Mouse (Mus musculus) stomach, postnatal 0 days (tissue): ENCODE data around the gene Pnkp.

ENCODE experiments used
- CTCF ChIP-seq: IDR thresholded peaks from 2 replicates; pipeline ENCODE4 v1.5.1; 2016; ENCODE audit warnings: antibody characterized with exemption, low read depth, mild to moderate bottlenecking, moderate library complexity
- EP300 ChIP-seq: optimal IDR thresholded peaks from 2 replicates; pipeline ENCODE3; 2016; ENCODE audit warnings: antibody characterized with exemption

GRCm38 (mm10) chr7:44908706-44909476 lies 52.0 kb downstream of the Pnkp start:
- TF ChIP-seq CTCF, result no peak
- TF ChIP-seq EP300, result no peak
